Mouse (Mus musculus) heart, adult 2 months (tissue): Measurements from ENCODE around the gene Spata13.

Experiments used
- CTCF ChIP-seq: fragments of 200-600 bp; IDR thresholded peaks from 2 replicates; pipeline ENCODE4 v1.8.1; 2022; ENCODE audit warnings: antibody characterized with exemption, mild to moderate bottlenecking, moderate library complexity
- POLR2A ChIP-seq: fragments of 200-500 bp; IDR thresholded peaks from 2 replicates; pipeline ENCODE4 v1.6.1; 2011; ENCODE audit warnings: mild to moderate bottlenecking, low read depth, low read length, control low read depth; ENCODE audit not compliant: insufficient read depth

GRCm38 (mm10) chr14:60704961-60705360 is 71.2 kb downstream of the Spata13 start:
- TF ChIP-seq POLR2A (no peak), CTCF (no peak)
